Mouse (Mus musculus): ENCODE measurements around the gene Socs7.

Socs7 gene

DNA sequence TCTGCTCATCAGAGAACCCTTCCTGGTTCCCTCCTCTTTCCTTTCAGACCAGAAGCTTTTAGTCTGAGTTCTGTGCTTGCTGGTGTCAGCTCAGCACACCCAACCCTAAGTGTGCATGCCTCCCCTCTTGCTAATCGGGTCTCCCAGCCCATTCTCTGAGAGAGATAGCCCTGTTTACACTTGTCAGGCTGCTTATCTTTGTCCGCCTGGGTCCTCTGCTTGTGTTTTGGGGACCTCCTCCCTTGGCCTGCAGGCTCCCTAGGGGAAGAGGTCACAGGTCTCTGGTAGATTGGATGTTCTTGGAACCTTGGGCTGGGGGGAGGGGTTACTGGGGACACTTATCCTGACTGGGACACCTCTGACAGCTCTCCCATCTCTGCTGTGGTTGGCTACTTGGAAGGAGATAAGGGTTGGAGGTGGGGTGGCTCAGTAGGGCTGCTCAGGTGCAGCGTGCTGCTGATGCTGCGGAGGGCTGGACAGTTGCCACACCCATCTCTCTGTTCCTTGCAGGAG is 83.7 kb downstream of the Socs7 start:
- peak; percentile 73 for DNase-seq (ENCODE audit: low spot score)

- no peak for DNase-seq (ENCODE audit: low spot score)
These were observed 85.6 kb downstream of the Socs7 start for GRCm38 (mm10) chr11:97447979-97448378.

Data from yolk sac, embryonic 10.5 days (tissue).